Mouse (Mus musculus) cortical plate, adult 2 months (tissue): ENCODE results near the gene Hnf1b.

Experiments
- CTCF ChIP-seq: fragments of 200-500 bp; IDR thresholded peaks from 2 replicates; pipeline ENCODE4 v1.5.1; 2011; ENCODE audit warnings: mild to moderate bottlenecking, control low read depth, low read length; ENCODE audit not compliant: insufficient read depth; ENCODE audit errors: extremely low read depth
- POLR2A ChIP-seq: fragments of 200-500 bp; IDR thresholded peaks from 2 replicates; pipeline ENCODE4 v1.6.1; 2011; ENCODE audit warnings: mild to moderate bottlenecking, low read length, control low read depth; ENCODE audit not compliant: insufficient read depth; ENCODE audit errors: extremely low read depth

DNA sequence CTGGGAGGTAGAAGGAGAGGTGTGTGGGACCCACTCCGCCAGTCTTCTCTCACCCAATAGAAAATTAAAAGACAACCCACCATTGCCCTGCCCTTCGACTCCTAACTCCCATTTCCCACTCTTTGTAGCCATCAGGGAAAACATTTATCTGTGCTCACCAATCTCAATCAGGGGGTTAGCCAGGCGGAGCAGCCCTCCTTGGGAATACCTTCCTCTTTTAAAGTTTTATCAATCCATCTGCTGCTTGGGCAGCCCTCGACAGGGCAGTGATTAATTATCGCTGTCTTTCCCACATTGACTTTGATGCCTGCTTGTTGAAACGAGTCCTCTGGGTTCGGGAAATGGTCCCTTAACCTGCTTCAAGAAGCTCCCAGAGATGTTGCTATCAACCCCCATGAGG lies 47.7 kb downstream of the Hnf1b start:
- TF ChIP-seq CTCF (no peak), POLR2A (no peak)
